Mouse (Mus musculus) mesoderm, embryonic 11.5 days (tissue): ENCODE data around the gene Glrx2.

Experiments used
- DNase-seq: peaks from one replicate; pipeline ENCODE4 v3.0.0-alpha.2; 2012; ENCODE audit warnings: low read depth, low spot score

Gene Glrx2

DNA sequence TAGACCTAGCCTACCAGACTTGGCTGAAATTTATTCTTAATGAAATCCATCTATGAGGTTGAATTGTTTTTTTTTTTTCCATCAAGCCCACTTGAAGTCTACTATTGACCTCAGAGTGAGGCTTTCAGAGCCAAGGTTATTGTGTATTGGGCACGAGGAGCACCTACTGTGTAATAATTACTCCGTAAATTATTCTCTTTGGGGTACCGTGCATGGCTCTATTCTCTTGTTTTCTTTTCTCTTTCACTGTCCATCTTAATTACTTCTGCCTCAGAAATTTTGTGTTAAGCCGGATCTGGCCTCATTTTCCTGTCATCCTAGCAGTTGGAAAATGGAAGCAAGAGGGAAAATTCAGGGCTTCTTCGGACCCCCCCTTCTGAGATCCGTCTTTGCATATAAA is 26.0 kb downstream of the Glrx2 start:
- DNase-seq: no peak

DNA sequence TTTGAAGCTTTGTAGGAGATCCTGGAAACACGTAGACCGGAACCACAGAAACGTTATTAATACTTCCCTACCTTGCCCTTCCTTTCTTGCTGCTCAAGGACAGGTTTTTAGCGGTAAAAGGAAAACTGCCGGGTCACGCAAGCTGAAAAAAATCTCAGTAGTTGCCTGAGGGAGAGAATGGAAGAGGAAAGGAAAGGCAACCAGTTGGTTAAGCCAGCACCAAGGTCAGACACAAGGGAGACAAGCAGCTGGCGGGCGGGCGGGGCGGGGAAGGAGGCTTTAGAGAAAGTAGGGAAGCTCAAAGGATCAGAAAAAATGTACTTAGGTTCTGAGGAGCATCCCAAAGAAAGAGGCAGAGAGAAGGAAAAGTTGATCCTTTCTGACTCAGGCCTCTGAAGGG is 29.7 kb downstream of the Glrx2 start:
- DNase-seq: no peak

DNA sequence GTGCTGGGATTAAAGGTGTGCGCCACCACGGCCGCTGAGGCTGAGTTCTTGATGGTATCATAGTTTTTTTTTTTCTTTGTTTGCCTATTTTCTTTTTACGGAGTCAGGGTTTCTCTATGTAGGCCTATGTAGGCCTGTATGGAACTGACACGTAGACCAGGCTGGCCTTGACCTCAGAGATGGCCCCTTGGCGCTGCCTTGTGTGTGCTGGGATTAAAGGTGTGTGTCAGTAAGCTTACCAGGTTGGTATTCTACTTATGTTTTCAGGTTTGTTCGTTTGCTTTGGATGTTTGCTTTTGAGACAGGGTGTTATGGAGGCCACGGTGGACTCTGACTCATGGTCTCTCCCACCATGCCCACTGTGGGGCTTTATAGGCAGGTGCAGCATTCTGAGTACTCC is 46.0 kb downstream of the Glrx2 start:
- DNase-seq: no peak

DNA sequence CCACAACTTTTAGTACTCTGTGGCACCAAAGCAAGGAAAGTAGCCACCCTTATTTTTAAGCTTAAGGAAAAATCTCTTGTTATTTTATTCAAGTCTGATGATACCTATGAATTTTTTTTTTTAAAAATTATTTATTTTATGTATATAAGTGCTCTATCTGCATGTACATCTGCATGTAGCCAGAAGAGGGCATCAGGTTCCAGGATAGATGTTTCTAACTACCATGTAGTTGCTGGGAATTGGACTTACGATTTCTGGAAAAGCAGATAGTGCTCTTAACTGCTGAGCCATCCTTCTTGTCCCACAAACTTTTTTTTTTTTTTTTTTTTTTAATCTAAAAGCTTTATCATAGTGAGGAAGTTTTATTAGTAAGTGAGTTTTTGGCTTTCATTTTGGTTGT is 48.3 kb downstream of the Glrx2 start:
- no peak for DNase-seq

DNA sequence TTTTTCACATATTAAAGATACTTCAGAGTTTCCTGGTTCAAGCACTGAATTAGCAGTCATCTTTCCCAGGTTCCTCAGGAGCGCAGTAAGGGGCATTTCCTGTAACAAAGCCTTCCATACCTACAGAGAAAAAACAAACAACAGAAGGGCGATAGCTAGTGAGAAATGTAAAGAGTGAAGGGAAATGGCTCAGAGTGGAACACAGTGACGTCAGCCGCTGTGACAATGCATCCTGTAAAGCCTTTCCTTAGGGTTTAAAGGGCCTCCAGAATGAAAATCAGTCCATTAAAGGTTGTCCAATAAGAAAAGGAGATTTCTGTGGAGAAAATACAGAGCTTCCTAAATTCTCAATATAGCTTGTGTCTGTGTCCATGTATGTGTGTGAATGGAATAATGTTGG is 49.7 kb downstream of the Glrx2 start:
- DNase-seq: no peak

DNA sequence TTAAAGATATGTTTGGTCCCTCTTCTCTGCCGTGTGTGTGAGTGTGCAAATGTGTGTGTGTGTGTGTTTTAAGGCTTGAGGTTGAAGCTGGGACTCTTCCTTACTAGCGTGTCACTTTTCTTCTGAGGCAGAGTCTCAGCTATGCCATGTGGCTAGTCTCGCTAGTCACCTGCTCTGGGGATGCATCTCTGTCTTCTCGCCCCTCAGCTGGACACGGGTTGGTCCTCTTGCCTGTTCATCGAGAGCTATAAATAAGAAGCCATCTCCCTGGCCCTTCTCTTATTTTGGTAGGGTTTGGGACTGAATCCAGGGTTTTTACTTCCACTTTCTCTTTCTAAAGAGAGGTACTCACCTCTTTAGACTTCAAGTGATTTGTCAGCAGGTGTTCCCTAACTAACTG is 50.1 kb downstream of the Glrx2 start:
- no peak for DNase-seq

DNA sequence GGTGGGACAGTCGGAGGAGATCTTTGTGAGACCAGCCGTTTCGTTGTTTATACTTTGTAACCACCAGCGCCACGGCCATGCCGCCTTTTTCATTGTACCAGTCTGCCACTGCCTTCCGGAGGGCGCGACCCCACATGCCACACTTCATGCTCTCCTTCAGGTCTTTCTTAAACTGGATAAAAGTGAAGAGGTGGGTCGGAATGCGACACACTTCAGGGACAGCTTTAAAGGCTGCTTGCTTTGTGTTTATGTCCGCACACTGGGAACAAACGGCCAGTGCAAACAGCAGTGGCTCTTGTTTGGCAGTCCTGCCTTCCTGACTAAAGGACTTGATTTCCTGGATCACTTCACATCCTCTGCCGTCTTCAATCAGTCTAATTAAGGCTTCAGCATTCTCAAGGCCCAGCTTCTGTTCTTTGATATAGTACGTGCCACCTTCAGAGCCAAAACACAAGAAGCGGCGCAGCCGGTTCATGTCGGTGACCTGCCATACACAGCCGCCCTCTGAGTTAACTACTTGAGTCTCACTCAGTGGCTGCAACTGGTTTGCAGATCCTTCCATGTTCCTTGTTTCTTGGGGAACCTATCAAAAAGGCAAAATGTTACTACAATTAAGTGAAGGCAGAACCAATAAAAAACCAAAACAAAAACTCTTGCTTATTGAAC is 54.4 kb downstream of the Glrx2 start:
- DNase-seq: no peak

DNA sequence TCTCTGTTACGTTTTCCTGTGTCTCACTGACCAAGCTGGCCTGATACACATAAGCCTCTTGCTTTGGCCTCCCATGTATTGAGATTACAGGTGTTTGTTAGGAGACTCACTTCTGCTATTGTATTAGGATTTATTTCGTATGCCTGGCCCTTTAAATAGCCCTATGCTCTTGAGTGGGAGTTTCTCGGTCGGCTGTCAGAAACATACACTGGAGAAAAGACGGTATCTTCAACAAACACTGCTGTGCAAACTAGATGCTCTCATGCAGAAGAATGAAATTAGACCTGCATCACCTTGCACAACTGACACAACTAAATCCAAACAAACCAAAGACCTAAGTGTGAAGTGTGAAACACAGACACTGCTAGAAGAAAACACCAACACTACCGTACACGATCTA is 56.9 kb downstream of the Glrx2 start:
- DNase-seq: no peak

DNA sequence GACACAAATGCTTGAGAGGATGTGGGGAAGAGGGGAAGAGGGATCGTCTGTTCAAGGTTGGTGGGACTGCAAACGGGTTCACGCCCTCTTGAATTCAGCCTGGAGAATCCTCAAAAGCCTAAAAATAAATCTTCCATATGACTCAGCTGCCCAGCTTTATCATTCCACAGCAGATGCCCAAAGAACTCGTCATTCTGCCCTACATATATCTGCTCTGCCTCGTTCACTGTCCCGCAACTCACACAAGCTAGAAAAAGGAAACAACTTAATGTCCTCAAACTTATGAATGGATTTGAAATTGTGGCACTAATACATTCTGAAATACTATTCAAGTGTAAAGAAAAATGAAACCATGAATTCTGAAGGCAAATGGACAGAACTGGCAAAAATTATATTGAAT is 57.8 kb downstream of the Glrx2 start:
- DNase-seq: no peak

DNA sequence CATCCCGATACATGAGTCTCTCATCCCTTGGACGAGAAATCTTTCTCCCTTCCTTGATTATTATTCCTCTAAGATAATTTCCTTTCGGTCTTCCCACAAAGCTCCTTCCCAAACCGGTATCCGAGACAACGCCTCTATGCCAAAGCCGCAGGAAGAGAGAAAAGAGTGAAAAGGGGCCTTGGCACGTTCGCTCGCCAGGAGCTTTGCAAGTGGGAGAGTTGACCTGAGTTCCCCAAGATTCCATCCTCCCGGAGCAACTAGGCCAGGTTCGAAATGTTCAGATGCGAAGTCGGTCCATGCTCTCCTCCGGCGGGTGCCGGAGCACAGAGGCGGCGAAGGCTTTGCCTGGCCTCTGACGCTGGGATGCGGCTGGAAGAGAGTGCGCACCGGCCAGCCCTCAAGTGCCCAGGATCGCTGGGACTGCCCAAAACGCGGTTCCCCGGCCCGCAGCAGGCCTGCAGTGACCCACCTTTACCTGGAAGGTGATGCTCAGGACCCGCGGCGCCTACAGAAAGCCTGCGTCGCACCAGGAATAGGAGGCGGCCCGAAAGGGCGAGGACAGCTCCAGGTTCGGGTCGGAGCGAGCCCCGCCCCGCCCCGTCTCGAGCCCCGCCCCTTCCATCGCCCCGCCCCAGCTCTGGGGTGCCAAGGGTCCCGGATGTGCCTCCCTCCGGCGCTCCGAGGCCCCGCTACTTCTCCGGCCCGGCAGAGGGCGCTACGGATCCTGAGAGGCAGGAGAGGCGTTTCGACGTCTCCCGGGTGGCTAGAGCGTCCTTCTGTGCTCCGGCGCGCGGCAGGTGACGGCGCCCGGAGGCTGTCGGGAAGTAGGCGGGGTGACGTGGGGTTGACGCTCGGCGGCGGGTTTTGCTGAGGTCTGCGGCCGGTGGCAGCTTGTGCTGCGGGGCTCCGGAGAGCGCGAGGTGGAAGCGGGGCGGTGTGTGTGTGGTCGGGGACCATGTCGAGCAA is 60.6 kb downstream of the Glrx2 start, which contains the start of the genes Trove2 and Uchl5:
Gene Trove2, minus strand, starts transcription at position 623 of the 966 bp plus-strand sequence.
Gene Uchl5, plus strand, starts transcription at position 827 of the 966 bp plus-strand sequence.
- DNase-seq: peak; percentile 96

DNA sequence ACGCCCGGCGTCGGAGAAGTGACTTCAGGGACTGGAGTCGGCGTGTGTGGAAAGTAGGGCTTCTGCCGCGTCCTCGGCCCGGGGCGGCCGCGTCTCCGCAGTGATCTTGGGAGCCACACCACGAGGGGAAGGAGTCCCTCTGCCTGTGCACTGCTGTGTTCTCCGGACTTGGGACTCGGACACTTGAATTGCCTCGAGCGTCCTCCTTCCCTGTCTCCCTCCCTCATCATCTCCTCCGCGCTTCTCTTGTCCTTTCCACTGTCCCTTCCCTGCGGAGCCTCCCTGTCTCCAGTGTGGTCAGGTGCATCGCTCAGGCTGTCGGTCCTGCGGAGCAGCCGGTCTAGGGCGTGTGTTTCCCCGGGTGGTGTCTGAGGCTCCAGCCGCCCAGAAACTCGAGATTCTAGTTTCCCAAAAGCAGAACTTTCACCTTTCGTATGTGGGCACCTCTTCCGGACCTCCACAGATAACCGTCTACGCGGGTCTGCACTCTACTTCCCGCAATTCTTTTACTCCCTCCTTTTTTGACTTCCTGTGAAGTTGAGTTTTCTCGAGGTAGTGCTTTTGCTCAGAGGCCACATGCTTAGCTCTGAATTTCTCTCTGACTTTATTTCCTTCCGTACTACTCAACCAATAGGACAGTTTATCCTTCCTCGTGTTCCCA is 61.5 kb downstream of the Glrx2 start:
- no peak for DNase-seq

DNA sequence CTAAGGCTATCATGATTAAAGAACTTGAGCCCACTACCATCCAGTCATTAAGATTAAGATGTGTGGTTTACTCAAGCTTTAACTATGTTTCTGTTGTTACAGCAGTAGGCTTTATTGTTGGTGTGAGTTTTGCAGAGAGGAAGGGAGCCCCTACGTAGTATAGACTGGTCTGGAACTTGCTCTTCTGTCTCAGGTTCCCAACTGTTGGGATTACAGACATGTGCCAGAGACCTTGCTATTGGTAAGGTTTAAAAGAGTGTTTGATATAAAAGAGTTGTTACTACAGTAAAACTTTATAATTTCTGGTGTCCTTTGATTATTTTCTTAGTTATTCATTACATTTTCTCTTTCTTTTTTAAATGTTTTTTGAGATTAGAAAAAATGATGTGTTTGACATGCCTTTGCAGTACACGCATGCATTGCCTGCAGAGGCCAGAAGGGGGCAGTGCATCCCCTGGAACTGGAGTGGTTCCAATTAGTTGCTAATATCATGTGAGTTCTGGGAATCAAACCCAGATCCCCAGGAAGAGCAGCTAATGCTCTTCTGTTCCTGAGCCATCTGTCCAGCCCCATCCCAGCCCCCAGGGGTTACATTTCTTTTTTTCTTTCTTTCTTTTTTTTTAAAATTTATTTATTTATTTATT is 72.6 kb downstream of the Glrx2 start:
- DNase-seq: peak; percentile 24
